Mouse (Mus musculus) testis, adult 2 months (tissue): ENCODE data around the gene Extl1. TPM values are rescaled to one million over a fixed set of nuclear protein-coding genes. Genes with fewer than 3 reads are reported as not detected.

Experiments
- H3K27ac ChIP-seq: fragments of 200-500 bp; 2 replicates; pipeline ENCODE4 v1.5.1; 2012; ENCODE audit warnings: low read depth, low read length; ENCODE audit not compliant: control insufficient read depth, insufficient read depth
- H3K27me3 ChIP-seq: fragments of 200-500 bp; 2 replicates; pipeline ENCODE4 v1.6.1; 2012; ENCODE audit warnings: mild to moderate bottlenecking, low read length, moderate library complexity; ENCODE audit not compliant: control insufficient read depth, insufficient read depth
- H3K36me3 ChIP-seq: fragments of 200-500 bp; 2 replicates; pipeline ENCODE4 v1.6.1; 2012; ENCODE audit warnings: mild to moderate bottlenecking, low read length; ENCODE audit not compliant: control insufficient read depth, insufficient read depth
- H3K4me1 ChIP-seq: fragments of 200-500 bp; 2 replicates; pipeline ENCODE4 v1.6.1; 2012; ENCODE audit warnings: low read length; ENCODE audit not compliant: control insufficient read depth, insufficient read depth
- H3K4me3 ChIP-seq: fragments of 200-500 bp; 2 replicates; pipeline ENCODE4 v1.5.1; 2012; ENCODE audit warnings: low read depth, mild to moderate bottlenecking, low read length, moderate library complexity, mixed read lengths; ENCODE audit not compliant: control insufficient read depth
- CTCF ChIP-seq: fragments of 200-500 bp; IDR thresholded peaks from 2 replicates; pipeline ENCODE4 v1.5.1; 2012; ENCODE audit warnings: low read depth, mild to moderate bottlenecking, inconsistent platforms, low read length, moderate library complexity; ENCODE audit not compliant: control insufficient read depth, insufficient read depth, insufficient replicate concordance
- POLR2A ChIP-seq: fragments of 200-500 bp; IDR thresholded peaks from 2 replicates; pipeline ENCODE4 v1.6.1; 2012; ENCODE audit warnings: low read depth, mild to moderate bottlenecking, inconsistent platforms, low read length, moderate library complexity; ENCODE audit not compliant: control insufficient read depth
- polyA plus RNA-seq: library from polyadenylated mRNA; depleted of rRNA; stranded (reverse); fragments of >200 nt; gene quantifications from 2 replicates; pipeline ENCODE4 v1.2.3, GENCODE M21; 2012

Extl1 gene
- polyA plus RNA-seq, 1 experiment: 0.25 TPM

DNA sequence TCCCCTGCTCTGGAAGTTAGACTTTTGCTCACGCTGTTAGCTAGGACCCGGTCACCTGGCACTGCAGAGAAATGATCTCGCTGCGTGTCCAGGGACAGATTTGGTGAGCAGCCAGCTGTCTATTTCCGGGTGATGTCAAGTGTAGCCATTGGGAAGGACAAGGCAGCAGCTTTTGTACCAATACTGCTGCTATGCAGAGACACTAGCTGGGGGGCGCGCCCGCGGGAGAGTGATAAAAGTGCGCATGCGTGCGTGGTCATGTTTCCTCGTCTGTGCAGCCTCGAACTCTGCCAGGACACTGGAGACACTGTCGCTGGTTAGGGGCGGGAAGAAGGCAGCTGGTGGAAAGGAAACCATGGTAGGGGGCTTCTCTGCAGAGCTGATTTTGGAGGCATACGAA lies 32.5 kb upstream of the Extl1 start:
- no peaks in the 10 kb centered on the region for H3K27me3 ChIP-seq

DNA sequence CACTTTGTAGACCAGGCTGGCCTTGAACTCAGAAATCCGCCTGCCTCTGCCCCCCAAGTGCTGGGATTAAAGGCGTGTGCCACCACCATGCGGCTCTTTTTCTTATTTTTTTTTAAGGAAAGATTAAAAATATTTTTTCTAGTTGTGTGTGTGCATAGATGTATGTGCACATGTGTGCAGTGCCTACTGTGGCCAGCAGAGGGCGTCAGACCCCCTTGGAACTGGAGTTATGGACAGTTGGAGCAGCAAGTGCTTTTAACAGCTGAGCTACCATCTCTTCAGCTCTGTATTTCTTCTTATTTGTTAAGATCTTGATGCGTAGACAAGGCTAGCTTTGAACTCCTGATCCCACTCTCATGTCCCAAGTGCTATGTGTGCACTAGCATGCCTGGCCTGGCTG lies 25.6 kb upstream of the Extl1 start:
- Histone ChIP-seq H3K27me3 (no peaks in the 10 kb centered on the region), H3K4me3 (no peak overlapping the region), H3K36me3 (no peaks in the 10 kb centered on the region; the same call in 1 of the 2 replicates), H3K27ac (no peak overlapping the region), H3K4me1 (no peaks in the 10 kb centered on the region)
- no peak for TF ChIP-seq POLR2A
- TF ChIP-seq CTCF: peak; percentile 89; the same call in 1 of the 2 replicates

More for the DNA sequence above, 32.5 kb upstream of the Extl1 start:
- Histone ChIP-seq H3K4me3 (no peak overlapping the region), H3K4me1 (no peaks in the 10 kb centered on the region; the same call in 1 of the 2 replicates), H3K36me3 (no peaks in the 10 kb centered on the region), H3K27ac (no peak overlapping the region)
- no peak for TF ChIP-seq CTCF
- TF ChIP-seq POLR2A: no peak

DNA sequence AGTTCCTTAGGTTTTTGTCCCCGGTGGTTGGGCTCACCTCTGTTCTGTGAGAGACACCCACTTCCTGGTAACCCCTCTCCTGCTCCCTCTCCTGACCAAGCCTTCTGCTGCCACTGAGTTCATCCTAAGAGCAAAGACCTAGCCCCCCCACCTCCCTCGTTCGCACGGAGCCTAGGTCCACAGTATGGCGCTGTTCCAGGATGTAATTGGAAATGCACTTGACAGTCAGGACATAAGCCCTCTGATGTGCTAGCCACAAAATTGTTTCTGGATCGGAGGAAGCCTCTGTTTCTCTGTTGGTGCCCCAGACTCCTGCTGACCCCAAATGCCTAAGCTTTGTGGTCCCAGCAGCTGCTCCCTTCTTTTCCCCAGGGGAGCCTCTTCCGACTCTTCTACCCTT lies 20.1 kb upstream of the Extl1 start:
- peaks cover 26% of the 10 kb centered on the region for H3K4me1 ChIP-seq
- no peak for TF ChIP-seq CTCF
- TF ChIP-seq POLR2A: no peak
- H3K36me3 ChIP-seq: no peaks in the 10 kb centered on the region
- no peak overlapping the region for H3K27ac ChIP-seq
- no peaks in the 10 kb centered on the region for H3K27me3 ChIP-seq
- H3K4me3 ChIP-seq: no peak overlapping the region

DNA sequence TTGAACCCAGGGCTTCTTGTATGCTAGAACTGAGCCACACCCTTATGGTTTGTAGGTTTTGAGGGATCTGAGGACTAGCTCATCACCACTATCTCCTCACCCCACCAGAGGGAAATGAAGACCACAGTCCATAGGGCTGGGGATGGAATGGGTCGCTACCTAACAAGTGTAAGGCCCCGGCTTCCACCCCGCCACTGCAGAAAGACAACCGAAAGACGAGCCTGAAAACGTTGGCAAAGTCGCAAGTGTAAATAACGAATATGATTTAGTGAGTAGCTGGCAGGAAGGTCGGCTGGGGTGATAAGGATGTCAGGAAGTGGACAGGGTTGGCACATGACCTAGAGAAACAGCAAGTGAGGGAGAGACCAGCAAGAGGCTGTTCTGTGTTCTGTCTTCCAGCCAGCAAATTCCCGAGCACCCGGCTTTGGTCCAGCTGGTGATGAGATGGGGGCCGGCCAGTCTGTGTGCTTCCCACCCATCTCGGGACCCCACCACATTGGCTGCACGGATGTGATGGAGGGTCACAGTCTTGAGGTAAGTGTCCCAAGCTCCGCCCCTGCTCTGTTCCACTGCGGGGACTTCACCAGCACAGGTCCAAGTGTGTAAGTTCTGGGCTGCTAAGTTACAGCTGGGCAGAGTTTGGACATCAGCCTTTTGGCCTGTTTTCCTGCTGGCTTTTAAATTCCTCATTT lies 19.1 kb upstream of the Extl1 start:
- Histone ChIP-seq H3K4me3 (no peak overlapping the region), H3K27ac (no peak overlapping the region), H3K4me1 (peaks cover 26% of the 10 kb centered on the region), H3K27me3 (no peaks in the 10 kb centered on the region), H3K36me3 (no peaks in the 10 kb centered on the region)
- TF ChIP-seq POLR2A (0 out of 2 replicates have a peak, but pooled peaks have one; percentile 27), CTCF (no peak)

DNA sequence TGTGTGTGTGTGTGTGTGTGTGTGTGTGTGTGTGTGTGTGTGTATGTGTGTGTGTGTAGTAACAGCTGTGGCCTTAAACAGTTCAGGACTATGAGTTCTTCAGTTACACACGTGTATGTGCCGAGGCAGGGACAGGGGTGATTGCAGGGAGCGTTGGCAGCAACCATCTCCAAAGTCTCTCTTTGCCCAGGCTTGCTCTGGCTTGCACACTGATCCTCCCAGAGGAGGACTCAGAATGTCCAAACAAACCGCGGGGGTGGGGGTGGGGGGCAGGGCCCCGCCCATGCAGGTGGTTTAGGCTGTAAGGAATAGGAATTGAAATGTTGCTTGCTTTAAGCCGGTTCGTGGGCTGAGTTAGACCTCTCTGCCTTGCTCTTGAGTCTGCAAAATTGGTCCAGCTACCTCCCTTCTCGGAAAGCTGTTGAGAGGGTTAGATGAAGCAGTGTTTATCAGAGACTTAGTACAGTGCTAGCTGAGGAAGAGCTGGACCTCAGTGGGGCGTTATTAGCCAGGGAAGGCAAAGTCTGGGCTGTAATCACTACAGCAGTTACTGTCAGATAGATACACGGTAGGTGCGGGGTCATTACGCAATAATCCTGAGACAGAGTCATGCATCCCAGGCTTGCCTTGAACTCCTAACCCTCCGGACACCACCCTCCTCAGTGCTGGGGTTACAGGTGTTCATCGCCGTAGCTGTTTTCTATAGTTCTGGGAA lies 18.4 kb upstream of the Extl1 start:
- Histone ChIP-seq H3K27ac (peak overlapping the region; percentile 60; the same call in 1 of the 2 replicates), H3K36me3 (no peaks in the 10 kb centered on the region)

DNA sequence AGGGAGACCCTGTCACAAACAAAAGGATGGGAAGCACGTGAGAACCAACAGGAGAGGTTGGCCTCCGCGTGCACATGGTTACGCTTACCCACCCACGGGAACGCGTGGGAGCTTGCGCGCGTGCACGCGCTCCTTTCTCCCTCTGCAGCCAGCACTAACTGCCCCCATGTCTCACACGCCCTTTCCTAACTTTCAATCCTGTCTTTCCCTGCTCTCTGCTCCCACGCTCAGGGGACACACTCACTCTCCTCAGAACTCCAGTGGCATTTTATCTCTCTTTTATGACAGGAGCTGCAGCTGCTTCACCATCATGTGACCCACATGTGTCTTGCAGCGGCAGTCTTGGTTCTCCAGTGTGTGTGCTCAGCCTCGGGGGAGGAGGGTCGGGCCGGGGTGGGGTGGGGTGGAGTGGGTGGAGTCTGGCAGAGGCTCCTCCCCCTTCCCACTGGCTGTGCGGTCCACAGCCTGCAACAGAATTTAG lies 17.6 kb upstream of the Extl1 start:
- TF ChIP-seq CTCF: no peak
- peak; percentile 56; the same call in 1 of the 2 replicates for TF ChIP-seq POLR2A
- peak overlapping the region; percentile 86 for H3K27ac ChIP-seq
- H3K4me3 ChIP-seq: peak overlapping the region; percentile 89
- H3K27me3 ChIP-seq: no peaks in the 10 kb centered on the region
- H3K36me3 ChIP-seq: no peaks in the 10 kb centered on the region
- peaks cover 32% of the 10 kb centered on the region for H3K4me1 ChIP-seq

More for the DNA sequence above, 18.4 kb upstream of the Extl1 start:
- no peaks in the 10 kb centered on the region for H3K27me3 ChIP-seq
- peak overlapping the region; percentile 58 for H3K4me3 ChIP-seq
- TF ChIP-seq POLR2A (no peak), CTCF (no peak)
- peaks cover 30% of the 10 kb centered on the region for H3K4me1 ChIP-seq

DNA sequence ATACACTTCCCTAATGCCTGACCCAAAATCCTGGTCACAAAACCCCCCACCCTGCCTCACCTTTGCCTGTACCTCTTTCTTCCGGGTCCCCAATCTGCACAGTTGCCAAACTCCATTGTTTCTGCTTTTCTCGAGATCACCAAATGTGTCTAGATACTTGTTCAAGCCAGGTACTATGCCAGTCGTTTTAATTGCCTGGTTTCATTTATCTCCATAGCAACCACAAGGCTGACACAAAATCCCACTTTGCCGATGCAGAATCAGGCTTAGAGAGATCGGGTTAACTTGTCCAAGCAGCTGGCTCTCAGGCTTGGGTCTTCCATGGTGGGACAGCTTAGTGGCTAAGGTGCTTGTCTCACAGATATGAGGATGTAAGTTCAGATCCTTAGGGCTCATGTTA lies 16.6 kb upstream of the Extl1 start:
- Histone ChIP-seq H3K36me3 (no peaks in the 10 kb centered on the region), H3K4me3 (no peak overlapping the region), H3K27me3 (no peaks in the 10 kb centered on the region), H3K27ac (no peak overlapping the region), H3K4me1 (peaks cover 36% of the 10 kb centered on the region)
- TF ChIP-seq POLR2A: no peak
